Comparison of ENCODE assay signal across 10 mouse cellular contexts in the genomic region with DNA sequence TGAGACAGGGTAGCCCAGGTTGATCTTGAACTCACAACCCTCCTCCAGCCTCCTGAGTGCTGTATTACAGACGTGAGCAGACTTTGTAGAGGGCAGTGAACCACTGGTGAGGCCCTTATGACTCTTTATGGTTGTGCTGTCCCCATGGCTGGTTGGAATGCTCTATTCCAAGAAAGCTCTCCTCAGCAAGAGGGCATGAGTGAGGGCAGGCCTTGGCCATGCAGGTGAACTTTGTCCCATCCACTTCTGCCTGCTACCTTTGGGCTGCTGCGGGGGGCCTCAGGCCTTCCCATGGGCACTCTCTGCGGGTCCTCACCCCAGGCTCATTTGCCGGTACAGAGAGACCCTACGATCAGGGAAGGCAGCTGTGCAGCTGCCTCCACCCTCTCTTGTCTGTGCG. TPM values are rescaled to one million over a fixed set of nuclear protein-coding genes. Genes with fewer than 3 reads are reported as not detected.
DNase-seq lines count a peak whose midpoint lies in the region; ATAC-seq and TF ChIP-seq lines count a peak whose summit lies in the region.
"Had no signal": no experiment of that assay in that cellular context is flagged by ENCODE, and none has a peak within 500 bp of the region (broad histone marks: within the 10 kb centered on the region; RNA-seq: fewer than 3 reads in every experiment).

No protein-coding gene starts in this region.

- H3K27ac ChIP-seq in hindbrain, embryonic 13.5 days, result no peak overlapping the region
- H3K27ac ChIP-seq in hindbrain, postnatal 0 days, result no peak overlapping the region

- H3K9ac ChIP-seq in hindbrain, embryonic 13.5 days, result peak overlapping the region; percentile 49; the same call in 1 of the 2 replicates
- H3K9ac ChIP-seq in hindbrain, postnatal 0 days (replicated peaks; ENCODE audit: low read length), result no peak overlapping the region

- H3K4me2 ChIP-seq in hindbrain, embryonic 13.5 days, result no peak overlapping the region
- H3K4me2 ChIP-seq in hindbrain, postnatal 0 days (ENCODE audit: low read depth, low read length), result no peak overlapping the region

- H3K36me3 ChIP-seq in hindbrain, embryonic 13.5 days, result no peaks in the 10 kb centered on the region
- H3K36me3 ChIP-seq in hindbrain, postnatal 0 days (ENCODE audit: insufficient read depth, low read length), result no peaks in the 10 kb centered on the region

- H3K4me3 ChIP-seq in hindbrain, embryonic 13.5 days, result no peak overlapping the region
- no peak overlapping the region for H3K4me3 ChIP-seq in hindbrain, postnatal 0 days (ENCODE audit: low read length)

- WGBS in hindbrain, embryonic 13.5 days, result 27% methylated on average over 6 of the region's 6 CpGs
- 30% methylated on average over 6 of the region's 6 CpGs for WGBS in hindbrain, postnatal 0 days

- TF ChIP-seq CTCF in hindbrain, postnatal 0 days (IDR thresholded peaks at IDR 0.05; ENCODE audit: low read depth), result no peak

- peaks cover 18% of the 10 kb centered on the region for H3K27me3 ChIP-seq in hindbrain, embryonic 13.5 days
- H3K27me3 ChIP-seq in hindbrain, postnatal 0 days (ENCODE audit: insufficient read depth, low read length), result no peaks in the 10 kb centered on the region

- no peak for ATAC-seq in hindbrain, embryonic 13.5 days (ENCODE audit: low FRiP score)
- ATAC-seq in hindbrain, postnatal 0 days, result no peak

- DNase-seq in cerebellum, adult 9-11 months, result peak; percentile 20
- no peak for DNase-seq in cerebellum, adult 18-20 months
- DNase-seq in hindbrain, postnatal 0 days (ENCODE audit: low spot score), result no peak
- DNase-seq in retina, postnatal 1 day, result peak; percentile 11
- DNase-seq in retina, embryonic 14.5 days (ENCODE audit: low spot score), result no peak
- DNase-seq in ovary, adult 18-20 months (ENCODE audit: low spot score), result no peak
- no peak for DNase-seq in thymus, adult 18-20 months
- DNase-seq: adrenal gland, postnatal 36 days; lung, adult 2 months had no signal

- H3K9me3 ChIP-seq in hindbrain, embryonic 13.5 days, result no peaks in the 10 kb centered on the region
- no peaks in the 10 kb centered on the region for H3K9me3 ChIP-seq in hindbrain, postnatal 0 days (ENCODE audit: low read length)

- peaks cover 26% of the 10 kb centered on the region for H3K4me1 ChIP-seq in hindbrain, embryonic 13.5 days (replicated peaks)
- H3K4me1 ChIP-seq in hindbrain, postnatal 0 days (ENCODE audit: insufficient read depth, low read length), result no peaks in the 10 kb centered on the region

RNA-seq across cellular contexts. Expression of gene Slc46a3, which starts 1.9 kb away (rescaled TPM):
- polyA plus RNA-seq in hindbrain, embryonic 13.5 days (2015; fragmentation: Nextera tagmentation; extraction: Ambion mirVana), result 4.2 and 4.5 TPM in 2 replicates
- 6.2 and 6.5 TPM in 2 replicates for total RNA-seq in hindbrain, postnatal 0 days (2014; rRNA removed)
- 6.1 and 6.4 TPM in 2 replicates for polyA plus RNA-seq in hindbrain, postnatal 0 days (2015; fragmentation: Nextera tagmentation; extraction: Ambion mirVana)

RNA-seq across cellular contexts. Expression of gene Pomp, which starts 32.5 kb away (rescaled TPM):
- polyA plus RNA-seq in hindbrain, embryonic 13.5 days (2015; fragmentation: Nextera tagmentation; extraction: Ambion mirVana), result 532 and 548 TPM in 2 replicates
- 74.2 and 124 TPM in 2 replicates for total RNA-seq in hindbrain, postnatal 0 days (2014; rRNA removed)
- polyA plus RNA-seq in hindbrain, postnatal 0 days (2015; fragmentation: Nextera tagmentation; extraction: Ambion mirVana), result 526 and 544 TPM in 2 replicates

Comparison
In these comparisons a context has a peak if more than half of its experiments do, and no peak if none do; other contexts are left out.
1. DNase-seq: peak in cerebellum, adult 9-11 months (single experiment) and retina, postnatal 1 day (single experiment); none in cerebellum, adult 18-20 months (0 of 2), hindbrain, postnatal 0 days (single experiment), retina, embryonic 14.5 days (single experiment), ovary, adult 18-20 months (single experiment) and thymus, adult 18-20 months (0 of 2).